Mouse (Mus musculus) ES-E14 (cell line): ENCODE measurements around the gene Lmo4. TPM values are rescaled to one million over a fixed set of nuclear protein-coding genes. Genes with fewer than 3 reads are reported as not detected.

Experiments used
- DNase-seq: peaks from one replicate; pipeline ENCODE4 v3.0.0-alpha.2; 2013; ENCODE audit warnings: low read depth, low spot score
- H3K27ac ChIP-seq: 2 replicates; pipeline ENCODE4 v1.5.1; 2012; ENCODE audit warnings: low read depth, mild to moderate bottlenecking, low read length, moderate library complexity, mixed read lengths; ENCODE audit not compliant: poor library complexity, insufficient read depth, severe bottlenecking
- H3K36me3 ChIP-seq: 2 replicates; pipeline ENCODE4 v1.6.1; 2012; ENCODE audit warnings: mild to moderate bottlenecking, low read length, moderate library complexity, mixed read lengths; ENCODE audit not compliant: control insufficient read depth, poor library complexity, insufficient read depth, severe bottlenecking
- H3K4me1 ChIP-seq, 2 experiments: fragments of 150-350 bp in 1 of 2; sonication (generic) in 1 of 2; 2 replicates each; pipeline ENCODE4 v1.6.1; 2012; ENCODE audit warnings: low read length in 2 of 2, mild to moderate bottlenecking in 1 of 2, mixed read lengths in 1 of 2; ENCODE audit not compliant: control insufficient read depth in 2 of 2, insufficient read depth in 2 of 2, poor library complexity in 1 of 2
- H3K4me3 ChIP-seq, 2 experiments: fragments of 150-350 bp in 1 of 2; sonication (generic) in 1 of 2; 2 replicates each; pipeline ENCODE4 v1.5.1; 2012; ENCODE audit warnings: low read length in 2 of 2, low read depth in 1 of 2, mild to moderate bottlenecking in 1 of 2, mixed read lengths in 1 of 2; ENCODE audit not compliant: insufficient read depth in 1 of 2, poor library complexity in 1 of 2, severe bottlenecking in 1 of 2
- H3K9ac ChIP-seq: 2 replicates; pipeline ENCODE4 v1.6.1; 2012; ENCODE audit warnings: low read depth, mild to moderate bottlenecking, low read length, mixed read lengths; ENCODE audit not compliant: poor library complexity, insufficient read depth, severe bottlenecking
- H3K9me3 ChIP-seq: fragments of 150-350 bp; sonication (generic); 2 replicates; pipeline ENCODE4 v1.6.1; 2012; ENCODE audit warnings: low read depth, mild to moderate bottlenecking, low read length; ENCODE audit not compliant: control insufficient read depth, insufficient read depth
- CHD2 ChIP-seq: IDR thresholded peaks from 2 replicates; pipeline ENCODE4 v1.6.1; 2014; ENCODE audit warnings: mild to moderate bottlenecking, low read depth, low read length, inconsistent platforms
- HCFC1 ChIP-seq: IDR thresholded peaks from 2 replicates; pipeline ENCODE4 v1.6.1; 2012; ENCODE audit warnings: low read length, inconsistent platforms, borderline replicate concordance; ENCODE audit not compliant: insufficient read depth
- MAFK ChIP-seq: IDR thresholded peaks from 2 replicates; pipeline ENCODE4 v1.6.1; 2014; ENCODE audit warnings: mild to moderate bottlenecking, low read depth, low read length, inconsistent platforms; ENCODE audit not compliant: insufficient read depth
- ZC3H11A ChIP-seq: IDR thresholded peaks from 2 replicates; pipeline ENCODE4 v1.6.1; 2012; ENCODE audit warnings: low read depth, mild to moderate bottlenecking, inconsistent platforms, low read length, borderline replicate concordance
- ZNF384 ChIP-seq: IDR thresholded peaks from 2 replicates; pipeline ENCODE4 v1.6.1; 2012; ENCODE audit warnings: low read depth, low read length, inconsistent platforms
- in situ Hi-C, 2 experiments: fragments of 600-800 bp; cut with MboI; formaldehyde crosslinking; loops; one replicate each; pipeline ENCODE4 v1.15.1; 2025; ENCODE audit warnings: low sequenced_read_pairs in 2 of 2, inconsistent platforms in 1 of 2; ENCODE audit not compliant: unreplicated experiment in 2 of 2
- total RNA-seq: library from RNA; depleted of rRNA; stranded (reverse); fragments of 300-350 nt; gene quantifications from 2 replicates; pipeline ENCODE4 v1.2.3, GENCODE M21; 2012

Lmo4 gene
- total RNA-seq, 1 experiment = 17.3 TPM

GRCm38 (mm10) chr3:144184918-144185317 is 20.1 kb downstream of the Lmo4 start:
- Histone ChIP-seq H3K36me3 (peaks cover 7% of the 10 kb centered on the region), H3K9ac (no peak overlapping the region), H3K4me1 (0 out of 4 replicates have a peak, but pooled peaks cover 0 to 2% of the 10 kb centered on the region in 2 experiments), H3K27ac (no peak overlapping the region), H3K9me3 (no peaks in the 10 kb centered on the region), H3K4me3 (no peak overlapping the region)
- TF ChIP-seq ZNF384 (no peak), MAFK (no peak), HCFC1 (no peak), CHD2 (no peak), ZC3H11A (no peak)
- no peak for DNase-seq
- in situ Hi-C loops = no loop called here

GRCm38 (mm10) chr3:144182229-144182628 is 22.8 kb downstream of the Lmo4 start:
- TF ChIP-seq ZNF384 = no peak
- no peak for TF ChIP-seq CHD2
- TF ChIP-seq ZC3H11A = no peak
- no peak for TF ChIP-seq HCFC1
- TF ChIP-seq MAFK = no peak
- H3K4me3 ChIP-seq = no peak overlapping the region
- H3K27ac ChIP-seq = no peak overlapping the region

GRCm38 (mm10) chr3:144178937-144179336 is 26.1 kb downstream of the Lmo4 start:
- Histone ChIP-seq H3K4me1 (no peaks in the 10 kb centered on the region), H3K36me3 (no peaks in the 10 kb centered on the region), H3K9ac (no peak overlapping the region), H3K4me3 (no peak overlapping the region), H3K27ac (no peak overlapping the region), H3K9me3 (no peaks in the 10 kb centered on the region)
- in situ Hi-C loops = no loop called here
- no peak for TF ChIP-seq CHD2
- TF ChIP-seq ZC3H11A = no peak
- no peak for TF ChIP-seq ZNF384
- DNase-seq = no peak

More at GRCm38 (mm10) chr3:144182229-144182628, 22.8 kb downstream of the Lmo4 start:
- Histone ChIP-seq H3K4me1 (0 out of 4 replicates have a peak, but pooled peaks cover 0 to 2% of the 10 kb centered on the region in 2 experiments), H3K36me3 (no peaks in the 10 kb centered on the region), H3K9me3 (no peaks in the 10 kb centered on the region), H3K9ac (no peak overlapping the region)
- no peak for DNase-seq
- in situ Hi-C loops = no loop called here

- no peak overlapping the region for H3K9ac ChIP-seq
- H3K36me3 ChIP-seq = no peaks in the 10 kb centered on the region
- no peaks in the 10 kb centered on the region for H3K9me3 ChIP-seq
- no peak for TF ChIP-seq MAFK
- no peak for TF ChIP-seq HCFC1
- TF ChIP-seq CHD2 = no peak
- no peak for TF ChIP-seq ZC3H11A
- TF ChIP-seq ZNF384 = no peak
- DNase-seq = no peak
- 0 out of 4 replicates have a peak, but pooled peaks cover 0 to 2% of the 10 kb centered on the region in 2 experiments for H3K4me1 ChIP-seq
- H3K4me3 ChIP-seq = no peak overlapping the region
- in situ Hi-C loops = no loop called here
- H3K27ac ChIP-seq = no peak overlapping the region
These were observed 31.0 kb downstream of the Lmo4 start for GRCm38 (mm10) chr3:144173866-144174588.
